Mouse (Mus musculus) limb, embryonic 10.5 days (tissue): ENCODE data around the gene Gna13. TPM values are rescaled to one million over a fixed set of nuclear protein-coding genes. Genes with fewer than 3 reads are reported as not detected.

Experiments
- DNase-seq: peaks from one replicate; pipeline ENCODE4 v3.0.0-alpha.2; 2017; ENCODE audit warnings: low spot score
- H3K27ac ChIP-seq: fragments of 300-500 bp; sonication (generic); 2 replicates; pipeline ENCODE4 v1.5.1; 2016; ENCODE audit warnings: mild to moderate bottlenecking
- H3K27me3 ChIP-seq: fragments of 300-500 bp; sonication (generic); 2 replicates; pipeline ENCODE4 v1.6.1; 2016; ENCODE audit warnings: low read depth, mild to moderate bottlenecking; ENCODE audit not compliant: poor library complexity, severe bottlenecking
- H3K36me3 ChIP-seq: fragments of 300-500 bp; sonication (generic); 2 replicates; pipeline ENCODE4 v1.6.1; 2016; ENCODE audit warnings: mild to moderate bottlenecking, moderate library complexity
- H3K4me1 ChIP-seq: fragments of 300-500 bp; sonication (generic); 2 replicates; pipeline ENCODE4 v1.6.1; 2016
- H3K4me3 ChIP-seq: fragments of 300-500 bp; sonication (generic); 2 replicates; pipeline ENCODE4 v1.5.1; 2016; ENCODE audit warnings: mild to moderate bottlenecking, moderate library complexity
- H3K9me3 ChIP-seq: fragments of 300-500 bp; sonication (generic); replicated peaks from 2 replicates; pipeline ENCODE4 v1.6.1; 2016; ENCODE audit warnings: mild to moderate bottlenecking
- WGBS: fragments of 180-500 bp; shearing (Covaris S2); methylation state at CpG from one replicate; pipeline ENCODE4 v1.1.7; 2016; 5-methylcytosine and 5-hydroxymethylcytosine counted together
- polyA plus RNA-seq: library from polyadenylated mRNA; unstranded; fragments of >200 nt; fragmentation: Nextera tagmentation; extraction: Ambion mirVana; gene quantifications from 2 replicates; pipeline ENCODE4 v1.2.1, GENCODE M21; 2016

Gene Gna13
- polyA plus RNA-seq, 1 experiment from 2014 or later, result 20.1 TPM

DNA sequence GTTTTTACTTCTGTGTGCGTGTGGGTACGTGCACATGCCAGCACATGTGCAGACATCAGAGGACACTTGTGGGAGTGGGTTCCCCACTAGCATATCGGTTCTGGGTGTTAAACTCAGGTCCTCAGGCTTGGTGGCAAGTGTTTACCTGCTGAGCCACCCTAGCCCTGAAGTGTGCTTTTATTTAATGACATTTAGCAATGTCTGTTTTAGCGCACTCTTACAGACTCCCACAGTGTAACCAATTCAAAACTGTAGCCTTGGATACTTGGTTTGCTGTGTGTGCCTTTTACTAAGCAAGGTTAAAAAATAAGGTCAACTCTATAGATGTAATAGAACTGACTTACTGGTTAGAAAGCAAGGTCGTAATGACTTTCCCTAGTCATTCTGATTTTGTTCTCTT, 3.2 kb downstream of the Gna13 start:
- DNase-seq, result no peak
- peaks cover 57% of the 10 kb centered on the region for H3K36me3 ChIP-seq
- no peaks in the 10 kb centered on the region for H3K9me3 ChIP-seq
- H3K4me1 ChIP-seq, result peaks cover 27% of the 10 kb centered on the region
- no peak overlapping the region for H3K4me3 ChIP-seq
- no peak overlapping the region for H3K27ac ChIP-seq
- H3K27me3 ChIP-seq, result peaks cover 5% of the 10 kb centered on the region
- 94% methylated on average over 5 of the region's 5 CpGs for WGBS

DNA sequence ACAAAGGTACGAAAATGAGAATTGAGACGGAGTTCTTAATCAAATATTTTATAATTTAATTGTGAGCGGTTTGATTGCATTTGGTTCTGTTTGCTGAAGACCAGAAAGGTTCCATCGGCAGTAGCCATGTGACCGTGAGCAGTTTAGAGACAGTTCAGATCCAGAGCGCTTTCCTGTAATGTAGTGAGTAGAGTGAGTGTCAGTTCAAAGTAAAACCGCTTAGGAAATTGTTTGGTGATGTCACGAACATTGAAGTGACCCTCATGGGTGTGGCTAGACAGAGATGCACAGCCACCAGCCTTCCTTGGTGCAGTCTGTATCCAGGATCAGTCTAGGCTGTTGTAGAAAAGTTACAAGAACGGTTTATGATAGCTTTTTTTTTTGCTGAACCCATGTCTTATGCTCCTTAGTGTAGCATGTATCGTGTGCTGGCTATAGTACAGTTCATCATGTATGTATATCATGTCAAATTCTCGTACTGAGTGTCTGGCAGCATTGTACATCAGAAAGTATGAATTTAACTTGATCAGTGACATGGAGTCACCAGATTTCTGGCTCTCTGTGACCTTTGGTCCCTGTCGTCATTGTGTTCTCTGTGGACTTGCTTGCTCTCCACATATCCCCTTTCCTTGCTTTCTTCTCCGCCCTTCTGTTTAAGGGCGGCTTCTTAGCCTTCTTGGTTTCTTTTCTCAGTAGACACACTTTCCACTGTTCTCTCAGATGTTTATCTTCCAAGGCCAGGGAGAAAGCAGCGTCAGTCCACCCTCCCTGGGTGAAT, 4.4 kb downstream of the Gna13 start:
- no peak overlapping the region for H3K27ac ChIP-seq
- H3K4me3 ChIP-seq, result no peak overlapping the region
- H3K36me3 ChIP-seq, result peaks cover 66% of the 10 kb centered on the region
- WGBS, result 92% methylated on average over 15 of the region's 15 CpGs
- DNase-seq, result no peak
- no peaks in the 10 kb centered on the region for H3K9me3 ChIP-seq
- peaks cover 16% of the 10 kb centered on the region for H3K4me1 ChIP-seq
- H3K27me3 ChIP-seq, result no peaks in the 10 kb centered on the region

DNA sequence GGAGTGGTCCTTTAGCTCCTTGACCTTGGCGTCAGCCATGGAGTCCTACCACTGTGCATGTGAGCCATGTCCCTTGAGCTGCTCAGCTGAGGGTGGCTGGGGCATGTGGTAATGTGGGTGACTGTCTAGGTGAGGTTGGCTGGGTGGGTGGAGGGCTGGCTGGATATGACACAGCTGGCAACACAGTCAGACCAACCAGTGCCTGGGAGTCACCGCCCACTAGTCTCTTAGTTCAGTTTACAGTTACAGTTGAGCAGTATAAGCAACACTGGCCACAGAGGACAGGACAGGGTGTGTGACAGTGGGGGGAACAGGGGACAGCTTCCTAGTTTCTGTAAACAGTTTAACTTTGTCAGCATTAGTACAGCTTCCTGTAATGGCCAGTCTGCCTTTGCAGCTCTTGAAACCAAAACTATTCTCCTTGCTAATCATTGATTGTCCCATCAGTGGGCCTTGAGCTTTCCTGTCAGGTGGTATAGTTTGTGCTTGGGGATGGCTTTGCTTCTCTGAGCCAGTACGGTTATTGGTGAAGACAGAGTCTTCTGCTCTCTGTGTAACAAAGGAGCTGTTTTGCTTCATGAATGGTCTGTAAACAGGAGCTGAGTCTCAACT, 6.5 kb downstream of the Gna13 start:
- WGBS, result 96% methylated on average over 3 of the region's 3 CpGs
- H3K9me3 ChIP-seq, result no peaks in the 10 kb centered on the region
- H3K36me3 ChIP-seq, result peaks cover 80% of the 10 kb centered on the region
- no peak for DNase-seq
- no peaks in the 10 kb centered on the region for H3K27me3 ChIP-seq
- no peak overlapping the region for H3K4me3 ChIP-seq
- no peak overlapping the region for H3K27ac ChIP-seq
- peaks cover 12% of the 10 kb centered on the region for H3K4me1 ChIP-seq

DNA sequence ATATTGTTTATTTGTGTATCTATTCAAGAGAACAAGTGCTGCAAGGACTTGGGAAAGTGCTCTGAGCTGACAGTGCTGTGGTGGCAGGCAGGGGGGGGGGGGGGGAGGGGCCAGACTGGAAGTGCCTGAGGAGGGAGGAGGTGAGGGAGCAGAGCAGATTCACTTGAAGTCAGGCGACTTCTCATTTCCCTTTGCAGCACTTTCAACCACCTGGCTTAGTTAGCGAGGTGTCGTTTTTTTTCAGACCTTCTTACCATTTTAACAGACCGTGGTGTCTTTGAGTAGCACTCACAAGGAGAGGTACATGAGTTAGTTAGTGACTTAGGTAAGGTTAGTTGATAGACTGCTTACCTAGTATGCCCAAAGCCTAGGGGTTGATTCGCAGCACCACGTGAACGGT, 12.8 kb downstream of the Gna13 start:
- peaks cover 30% of the 10 kb centered on the region for H3K36me3 ChIP-seq
- no peak overlapping the region for H3K4me3 ChIP-seq
- DNase-seq, result no peak
- H3K27ac ChIP-seq, result no peak overlapping the region
- peaks cover 37% of the 10 kb centered on the region for H3K4me1 ChIP-seq
- H3K27me3 ChIP-seq, result no peaks in the 10 kb centered on the region
- WGBS, result 67% methylated on average over 7 of the region's 7 CpGs
- no peaks in the 10 kb centered on the region for H3K9me3 ChIP-seq

DNA sequence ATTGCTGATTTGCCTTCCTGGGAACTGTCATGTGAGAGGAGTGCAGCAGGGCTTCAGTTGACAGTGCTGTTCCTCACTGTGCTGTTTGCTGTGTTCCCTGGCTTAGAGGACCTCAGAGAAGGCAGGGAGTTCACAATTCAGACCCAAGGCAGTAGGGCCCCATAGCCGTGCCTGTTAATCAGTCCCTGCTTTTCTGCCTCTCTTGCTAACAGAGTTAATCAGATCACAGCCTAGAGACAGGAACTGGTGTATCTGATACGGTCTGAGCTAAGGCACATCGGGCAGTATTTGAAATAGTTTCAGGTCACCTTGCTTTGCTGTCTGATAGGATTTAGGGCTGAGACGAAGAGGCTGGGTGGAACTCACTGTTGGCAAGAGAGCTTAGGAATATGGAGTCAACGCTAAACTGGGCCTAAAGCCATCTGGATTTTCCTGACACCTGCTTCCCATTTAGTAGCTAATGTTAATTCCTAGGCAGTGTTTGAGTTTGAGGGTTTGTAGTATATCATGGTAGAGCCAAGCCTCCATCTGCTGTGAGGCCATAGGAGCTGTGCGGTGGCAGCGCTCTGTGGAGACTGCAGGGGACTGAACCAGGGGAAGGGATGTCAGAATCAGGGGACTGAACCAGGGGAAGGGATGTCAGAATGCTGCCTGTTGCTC, 14.0 kb downstream of the Gna13 start:
- DNase-seq, result no peak
- H3K4me1 ChIP-seq, result peaks cover 37% of the 10 kb centered on the region
- no peaks in the 10 kb centered on the region for H3K27me3 ChIP-seq
- H3K9me3 ChIP-seq, result no peaks in the 10 kb centered on the region
- WGBS, result 44% methylated on average over 7 of the region's 7 CpGs
- peaks cover 24% of the 10 kb centered on the region for H3K36me3 ChIP-seq
- no peak overlapping the region for H3K4me3 ChIP-seq
- peak overlapping the region; percentile 47 for H3K27ac ChIP-seq

DNA sequence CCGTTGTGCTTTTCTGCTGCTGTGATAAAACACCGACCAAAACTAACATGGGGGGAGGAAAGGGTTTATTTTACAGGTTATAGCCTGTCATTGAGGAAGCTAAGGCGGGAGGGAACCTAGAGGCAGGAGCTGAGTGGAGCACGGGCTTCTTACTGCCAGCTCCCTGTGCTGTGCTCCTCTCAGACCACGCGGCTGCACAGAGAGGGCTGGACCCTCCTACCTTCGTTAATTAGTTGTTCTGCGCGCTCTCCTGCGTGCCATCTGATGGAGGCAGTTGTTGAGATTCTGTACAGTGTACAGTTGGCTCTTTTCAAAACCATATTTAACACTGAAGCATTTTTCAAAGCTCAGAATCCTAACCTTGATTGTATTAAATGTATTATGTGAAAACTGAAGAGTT, 14.8 kb downstream of the Gna13 start:
- H3K36me3 ChIP-seq, result peaks cover 20% of the 10 kb centered on the region
- no peak for DNase-seq
- WGBS, result 53% methylated on average over 10 of the region's 10 CpGs
- H3K27ac ChIP-seq, result no peak overlapping the region; the same call in 1 of the 2 replicates
- H3K27me3 ChIP-seq, result no peaks in the 10 kb centered on the region
- H3K4me1 ChIP-seq, result peaks cover 37% of the 10 kb centered on the region
- H3K4me3 ChIP-seq, result no peak overlapping the region
- no peaks in the 10 kb centered on the region for H3K9me3 ChIP-seq

DNA sequence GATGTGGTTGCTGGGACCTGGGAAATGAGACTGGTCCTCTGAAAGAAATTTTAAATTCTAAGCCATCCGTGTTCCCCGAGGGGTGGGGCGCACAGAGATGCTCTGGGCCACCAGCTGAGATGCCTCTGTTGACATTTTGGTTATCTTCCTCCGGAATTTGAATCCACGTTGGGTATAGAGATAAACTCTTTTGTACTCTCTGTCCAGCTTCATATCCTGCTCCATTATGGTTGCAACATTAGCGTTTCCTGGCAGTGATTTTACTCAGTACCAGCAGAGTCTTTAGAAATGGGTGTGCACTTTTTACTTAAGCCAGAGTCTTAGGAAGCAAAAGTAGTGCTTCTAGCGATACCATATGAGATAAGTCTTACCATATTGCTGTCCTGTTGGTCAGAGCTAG, 15.4 kb downstream of the Gna13 start:
- Histone ChIP-seq H3K27me3 (no peaks in the 10 kb centered on the region), H3K4me3 (no peak overlapping the region), H3K27ac (no peak overlapping the region), H3K9me3 (no peaks in the 10 kb centered on the region), H3K4me1 (peaks cover 37% of the 10 kb centered on the region), H3K36me3 (peaks cover 18% of the 10 kb centered on the region)
- whole genome bisulfite sequencing, result 85% methylated on average over 7 of the region's 7 CpGs
- DNase-seq, result no peak

DNA sequence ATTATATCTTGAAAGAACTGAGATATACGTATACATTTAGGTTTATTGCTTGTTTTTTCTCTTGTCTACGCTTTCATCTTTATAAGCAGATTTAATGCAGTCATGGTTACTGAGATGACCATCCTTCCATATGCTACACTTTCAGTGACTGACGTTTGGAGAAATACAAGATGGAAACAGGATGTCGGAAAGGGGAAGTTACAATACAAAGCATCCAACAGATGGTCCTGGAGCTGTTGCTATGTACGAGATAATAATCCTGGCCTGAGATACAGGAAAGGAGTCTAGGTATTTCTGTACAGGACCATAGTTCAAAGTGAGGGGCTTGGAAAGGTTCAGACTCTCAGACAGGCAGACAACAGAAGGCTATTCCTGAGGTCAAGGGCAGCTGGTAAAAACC, 18.0 kb downstream of the Gna13 start:
- DNase-seq, result no peak
- Histone ChIP-seq H3K9me3 (no peaks in the 10 kb centered on the region), H3K27ac (no peak overlapping the region), H3K27me3 (no peaks in the 10 kb centered on the region), H3K4me1 (peaks cover 26% of the 10 kb centered on the region), H3K4me3 (no peak overlapping the region), H3K36me3 (0 out of 2 replicates have a peak, but pooled peaks cover 2% of the 10 kb centered on the region)
- 88% methylated on average over 5 of the region's 5 CpGs for WGBS

DNA sequence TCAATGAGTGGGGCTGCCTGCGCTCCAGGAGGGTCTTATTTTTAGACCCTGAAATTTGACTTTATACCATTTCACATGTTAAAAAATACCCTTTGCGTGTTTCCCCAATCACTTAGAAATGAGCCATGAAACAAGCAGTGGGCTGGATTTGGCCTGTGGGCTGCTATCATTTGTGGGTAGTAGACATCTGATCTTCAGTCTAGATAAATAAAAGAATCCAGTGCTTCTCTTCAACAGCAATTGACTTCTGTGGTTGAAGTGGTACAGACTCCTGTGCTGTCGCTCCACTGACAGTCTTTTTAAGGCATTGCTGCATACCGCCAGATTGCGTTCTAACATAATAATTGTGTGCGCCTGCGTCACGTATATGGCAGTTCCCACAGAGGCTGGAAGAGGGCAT, 22.7 kb downstream of the Gna13 start:
- DNase-seq, result no peak
- WGBS, result 94% methylated on average over 8 of the region's 8 CpGs
- H3K4me1 ChIP-seq, result no peaks in the 10 kb centered on the region

DNA sequence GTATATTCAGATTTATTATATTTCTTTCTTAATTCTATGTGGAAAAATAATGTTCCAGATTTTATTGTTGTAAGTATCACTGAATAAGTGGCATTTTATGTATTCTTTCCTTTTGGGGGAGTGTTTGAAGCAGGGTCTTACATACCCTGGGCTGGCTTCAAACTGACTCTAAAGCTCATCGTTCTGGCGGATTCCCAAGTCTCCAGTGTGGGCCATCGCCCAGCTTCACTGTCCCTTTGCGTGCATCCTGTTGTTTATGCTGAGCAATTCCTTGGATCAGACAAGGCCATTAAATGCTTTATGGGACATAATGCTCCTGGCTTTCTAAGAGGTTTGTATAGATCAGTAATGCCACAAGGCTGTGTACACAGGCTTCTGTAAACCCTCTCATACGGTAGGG, 26.4 kb downstream of the Gna13 start:
- Histone ChIP-seq H3K36me3 (peaks cover 18% of the 10 kb centered on the region), H3K4me3 (no peak overlapping the region), H3K9me3 (no peaks in the 10 kb centered on the region), H3K27ac (no peak overlapping the region), H3K27me3 (no peaks in the 10 kb centered on the region), H3K4me1 (no peaks in the 10 kb centered on the region)
- WGBS, result 92% methylated on average over 5 of the region's 5 CpGs
- no peak for DNase-seq

More for the DNA sequence above, 22.7 kb downstream of the Gna13 start:
- H3K36me3 ChIP-seq, result peaks cover 5% of the 10 kb centered on the region; the same call in 1 of the 2 replicates
- no peaks in the 10 kb centered on the region for H3K27me3 ChIP-seq
- no peaks in the 10 kb centered on the region for H3K9me3 ChIP-seq
- no peak overlapping the region for H3K4me3 ChIP-seq
- no peak overlapping the region for H3K27ac ChIP-seq

DNA sequence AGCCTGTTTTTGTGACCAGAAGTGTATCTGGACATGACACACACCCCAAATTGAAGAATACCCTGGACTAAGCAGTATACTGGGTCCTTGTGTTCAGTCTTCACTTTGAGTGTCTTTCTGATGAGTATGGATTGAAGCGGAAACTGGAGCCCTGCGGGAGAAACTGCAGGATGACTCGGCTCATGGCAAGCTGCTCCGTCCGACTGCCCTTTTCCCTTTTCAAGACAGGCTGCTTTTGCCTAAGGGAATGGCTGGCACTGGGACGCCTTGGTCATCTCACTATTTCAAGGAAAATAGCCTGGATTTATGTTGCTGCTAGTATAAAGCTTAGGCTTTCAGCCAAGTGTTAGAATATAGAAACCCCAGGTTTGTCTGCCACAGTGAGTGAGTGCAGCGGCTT, 28.6 kb downstream of the Gna13 start:
- no peaks in the 10 kb centered on the region for H3K27me3 ChIP-seq
- no peak overlapping the region for H3K27ac ChIP-seq
- WGBS, result 88% methylated on average over 7 of the region's 7 CpGs
- no peak for DNase-seq
- no peak overlapping the region for H3K4me3 ChIP-seq
- no peaks in the 10 kb centered on the region for H3K9me3 ChIP-seq
- peaks cover 37% of the 10 kb centered on the region for H3K36me3 ChIP-seq
- H3K4me1 ChIP-seq, result no peaks in the 10 kb centered on the region

DNA sequence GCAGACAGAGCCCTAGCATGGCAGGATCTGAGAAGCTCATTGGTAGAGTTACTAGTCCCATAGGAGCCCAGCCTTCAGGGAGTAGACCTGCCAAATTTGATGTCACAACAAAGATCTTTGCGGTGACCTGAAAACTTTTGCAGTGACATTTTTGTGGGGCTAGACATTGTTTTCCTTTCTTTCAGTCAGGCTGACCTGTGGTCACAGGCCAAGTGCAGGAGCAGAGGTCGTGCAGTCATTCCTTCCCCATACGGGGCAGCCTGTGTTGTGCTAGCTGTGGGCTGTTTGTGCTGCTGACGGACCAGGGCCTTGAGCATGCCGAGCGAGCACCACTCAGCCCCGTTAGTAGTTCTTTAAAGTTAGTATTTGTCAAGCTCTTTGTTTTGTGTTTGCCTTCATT, 29.1 kb downstream of the Gna13 start:
- 80% methylated on average over 7 of the region's 7 CpGs for WGBS
- no peak overlapping the region for H3K4me3 ChIP-seq
- H3K27me3 ChIP-seq, result no peaks in the 10 kb centered on the region
- no peaks in the 10 kb centered on the region for H3K9me3 ChIP-seq
- H3K36me3 ChIP-seq, result peaks cover 42% of the 10 kb centered on the region
- H3K4me1 ChIP-seq, result no peaks in the 10 kb centered on the region
- H3K27ac ChIP-seq, result no peak overlapping the region
- DNase-seq, result no peak

DNA sequence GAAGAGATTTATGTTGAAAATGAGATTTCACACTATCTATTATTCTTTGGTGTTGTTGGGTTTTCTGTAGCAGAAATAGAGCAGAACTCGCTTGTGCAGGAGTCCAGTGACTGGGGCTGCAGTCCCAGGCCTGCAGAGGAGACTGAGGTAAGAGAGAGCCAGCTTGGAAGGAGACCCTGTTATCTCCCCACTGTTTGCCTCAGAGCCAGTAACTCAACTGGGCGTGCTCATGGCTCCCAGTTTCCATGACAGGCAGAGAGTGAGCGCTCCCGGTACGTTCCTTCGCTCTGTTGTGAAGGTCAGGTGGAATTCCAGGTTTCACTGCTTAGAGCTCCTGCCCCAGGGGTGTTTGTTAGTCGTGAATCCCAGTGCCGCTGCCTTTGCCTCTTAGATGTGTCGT, 30.0 kb downstream of the Gna13 start:
- Histone ChIP-seq H3K27me3 (no peaks in the 10 kb centered on the region), H3K4me3 (no peak overlapping the region), H3K9me3 (no peaks in the 10 kb centered on the region), H3K36me3 (peaks cover 51% of the 10 kb centered on the region), H3K4me1 (no peaks in the 10 kb centered on the region), H3K27ac (no peak overlapping the region)
- 92% methylated on average over 9 of the region's 9 CpGs for WGBS
- no peak for DNase-seq
